Mouse (Mus musculus) spleen, postnatal 36 days (tissue): Measurements from ENCODE around the gene Kel.

ENCODE experiments used
- DNase-seq, 2 experiments: peaks; one replicate each; pipeline ENCODE4 v3.0.0; 2022; ENCODE audit warnings: low spot score in 2 of 2, mixed read lengths in 1 of 2

Kel gene

DNA sequence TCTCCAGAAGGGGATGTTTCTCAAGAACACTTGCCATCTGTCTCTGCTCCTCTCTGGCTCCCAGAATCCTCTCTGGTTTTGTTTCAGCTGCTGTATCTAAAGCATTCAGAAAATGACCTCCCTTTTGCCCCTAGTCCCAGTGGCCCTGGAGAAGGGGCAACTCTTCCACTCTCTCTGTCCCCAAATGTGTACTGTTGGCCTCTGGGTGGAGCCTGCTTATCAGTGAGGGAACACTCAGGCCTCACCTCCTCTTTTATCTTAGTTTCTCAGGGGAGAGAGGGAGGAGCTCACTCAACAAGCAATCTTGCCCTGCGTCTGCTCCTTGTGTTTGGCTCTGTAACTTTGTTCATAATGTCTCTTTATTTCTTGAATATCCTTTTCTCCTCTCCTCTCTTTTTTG, at the start of gene Kel:
TSS of gene Kel (minus strand) at position 217 of the 400 bp plus-strand sequence.
- peak; percentile 59 to 77 for DNase-seq

DNA sequence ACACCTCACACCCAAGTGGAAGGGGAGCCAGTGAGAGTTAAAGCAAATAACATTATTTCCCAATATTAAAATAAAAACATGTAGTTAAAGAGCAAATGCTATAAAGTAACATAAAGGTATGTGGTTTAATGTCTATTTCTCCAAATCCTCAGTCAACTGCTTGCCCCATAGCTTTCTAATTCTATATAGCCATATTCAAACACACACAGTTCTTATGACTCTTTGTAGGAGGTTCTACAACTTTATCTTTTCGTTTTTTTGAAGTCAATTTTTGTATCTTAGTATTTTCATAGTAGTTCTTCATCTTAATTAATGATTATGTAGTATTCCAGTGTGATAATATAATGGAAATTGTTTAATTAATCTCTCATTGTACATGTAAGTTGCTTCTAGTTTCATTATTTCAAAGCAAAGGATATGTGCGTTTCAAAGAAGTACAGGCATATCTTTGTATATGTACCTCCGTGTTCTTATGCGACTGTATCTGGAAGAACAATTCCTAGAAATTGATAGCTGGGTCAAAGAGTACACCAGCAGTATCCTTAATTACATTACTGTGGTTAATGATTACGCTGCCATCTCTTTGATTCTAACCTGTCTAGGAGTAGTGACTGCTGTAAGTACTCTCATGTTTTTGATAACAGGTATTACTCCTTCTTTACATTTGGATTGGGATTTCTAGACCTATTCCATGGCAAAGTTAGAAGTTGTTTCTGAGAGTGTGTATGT, 40.7 kb upstream of the Kel start:
- DNase-seq, result no peak

DNA sequence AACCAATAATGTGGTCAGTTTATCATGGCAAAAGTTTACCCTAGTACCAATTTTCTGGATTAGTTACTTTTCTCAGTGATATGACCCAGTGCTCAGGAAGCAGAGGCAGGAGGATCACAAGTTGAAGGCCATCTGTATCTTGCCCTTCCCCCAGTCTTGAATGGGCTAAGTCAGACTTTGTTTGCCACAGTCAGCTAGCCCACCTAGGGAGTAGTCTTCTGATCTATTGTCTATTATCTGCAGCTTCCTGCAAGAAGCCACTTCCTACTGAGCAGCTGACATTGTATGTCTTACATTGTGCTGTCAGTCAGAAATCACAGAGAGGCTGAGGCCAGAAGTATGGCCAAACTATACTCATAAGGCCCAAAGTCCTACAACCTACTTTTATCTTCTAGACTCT, 37.0 kb upstream of the Kel start:
- no peak for DNase-seq

DNA sequence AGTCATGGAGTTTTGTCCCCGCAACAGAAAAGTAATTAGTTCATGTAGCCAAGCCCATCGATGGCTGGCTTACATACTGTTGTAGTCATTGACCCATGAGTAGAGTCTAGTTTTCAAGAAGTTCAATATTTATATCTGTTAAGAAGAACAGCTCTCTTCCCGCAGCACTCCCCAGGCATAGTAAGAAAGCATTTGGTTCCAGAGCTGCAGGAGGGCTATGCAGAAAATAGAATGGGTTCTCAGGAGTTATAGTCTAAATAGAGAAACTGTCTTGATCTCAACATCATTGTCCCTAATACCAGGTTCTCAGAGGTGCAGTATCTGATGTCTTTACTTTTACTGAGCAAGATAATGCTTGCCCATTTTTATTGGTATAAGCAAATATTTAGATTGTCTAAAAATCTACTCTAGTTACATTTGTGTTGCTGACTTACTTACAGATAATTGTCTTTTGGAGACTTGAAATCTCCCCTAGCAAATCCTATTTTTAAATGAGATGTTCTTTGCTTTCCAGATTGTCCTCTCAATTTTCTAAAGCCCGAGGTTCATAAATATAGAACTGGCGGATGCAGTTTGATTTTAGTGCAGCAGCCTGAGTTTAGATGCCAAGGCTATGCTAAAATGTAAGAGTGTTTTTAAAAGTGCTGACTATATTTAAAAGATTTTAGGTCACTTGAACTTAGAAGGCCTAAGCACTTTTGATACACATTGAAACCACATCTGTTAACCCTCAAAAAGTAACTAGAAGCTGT, 30.8 kb upstream of the Kel start:
- no peak for DNase-seq

DNA sequence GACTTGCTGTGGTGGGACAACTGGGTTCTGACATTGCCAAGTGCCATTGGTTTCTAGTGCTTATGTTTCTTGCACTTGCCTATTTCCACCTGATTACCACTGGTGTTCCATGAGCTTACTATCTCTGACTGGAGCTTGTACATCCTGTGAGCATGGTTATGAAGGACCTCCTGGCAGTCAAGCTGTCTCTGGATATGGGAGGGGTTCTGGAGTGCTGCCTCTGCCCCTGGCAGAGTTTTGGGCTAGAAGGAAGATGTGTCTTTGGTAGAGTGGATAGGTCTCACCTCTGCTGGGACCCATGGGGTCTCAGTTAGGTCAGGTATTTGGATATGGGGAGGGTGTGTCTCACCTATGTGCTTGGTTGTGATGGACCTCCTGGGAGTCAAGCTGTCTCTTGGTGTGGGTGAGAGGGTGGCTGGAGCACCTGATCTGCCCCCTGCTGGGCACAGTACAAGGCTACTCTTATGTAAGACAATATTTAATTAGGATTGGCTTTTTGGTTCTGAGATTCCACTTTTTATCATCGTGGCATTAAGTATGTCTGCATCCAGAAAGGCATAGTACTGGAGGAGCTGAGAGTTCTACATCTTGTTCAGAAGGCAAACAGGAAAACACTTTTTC, 24.0 kb upstream of the Kel start:
- DNase-seq, result no peak

DNA sequence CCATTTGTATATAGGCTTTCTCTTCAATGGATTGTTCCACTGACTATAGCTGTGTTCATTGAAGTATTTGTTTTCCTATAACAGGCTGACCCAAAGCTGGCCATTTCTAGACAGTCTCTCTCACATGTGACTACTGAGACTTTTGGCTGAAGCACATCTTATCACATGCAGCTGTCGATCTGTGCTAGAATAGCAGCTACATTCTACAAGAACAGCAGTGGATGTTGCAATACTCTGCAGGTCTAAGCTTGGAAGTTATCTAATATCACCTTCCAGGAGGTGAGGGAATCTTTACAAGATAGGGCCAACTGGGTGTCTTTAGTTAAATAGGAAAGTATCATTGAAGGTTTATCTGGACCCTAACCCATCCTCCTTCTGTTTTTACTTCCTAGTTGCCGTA, 17.3 kb upstream of the Kel start:
- DNase-seq, result no peak

DNA sequence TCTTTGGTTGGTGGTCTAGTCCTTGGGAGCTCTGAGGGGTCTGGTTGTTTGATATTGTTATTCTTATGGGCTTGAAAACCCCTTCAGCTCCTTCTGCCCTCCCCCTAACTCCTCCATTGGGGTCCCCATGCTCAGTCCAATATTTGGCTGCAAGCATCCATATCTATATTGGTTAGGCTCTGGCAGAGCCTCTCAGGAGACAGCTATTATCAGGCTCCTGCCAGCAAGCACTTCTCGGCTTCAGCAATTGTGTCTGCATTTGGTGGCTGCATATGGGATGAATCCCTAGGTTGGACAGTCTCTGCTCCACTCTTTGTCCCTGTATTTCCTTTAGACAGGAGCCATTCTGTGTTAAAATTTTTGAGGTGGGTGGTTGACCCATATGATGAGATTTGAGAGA, 6.1 kb upstream of the Kel start:
- DNase-seq, result no peak

DNA sequence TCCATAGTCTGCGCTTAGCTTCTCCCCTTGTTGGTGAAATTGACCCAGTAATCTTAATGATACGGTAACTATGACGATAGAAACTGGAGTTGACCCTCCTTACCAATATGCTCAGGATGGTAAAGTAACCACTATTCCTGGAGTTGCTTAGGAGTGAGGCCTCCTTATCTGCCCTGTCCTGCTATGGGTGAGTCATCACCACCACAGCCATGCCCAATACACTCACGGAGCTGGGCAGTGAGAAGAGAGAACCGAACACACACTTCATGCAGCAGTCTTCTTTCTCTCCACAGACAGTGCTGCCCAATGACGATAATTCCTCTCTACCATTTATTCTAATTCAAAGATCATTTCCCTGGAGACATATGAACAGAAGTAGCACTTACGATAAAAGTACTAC, 2.1 kb upstream of the Kel start:
- peak; percentile 33 to 65 for DNase-seq

DNA sequence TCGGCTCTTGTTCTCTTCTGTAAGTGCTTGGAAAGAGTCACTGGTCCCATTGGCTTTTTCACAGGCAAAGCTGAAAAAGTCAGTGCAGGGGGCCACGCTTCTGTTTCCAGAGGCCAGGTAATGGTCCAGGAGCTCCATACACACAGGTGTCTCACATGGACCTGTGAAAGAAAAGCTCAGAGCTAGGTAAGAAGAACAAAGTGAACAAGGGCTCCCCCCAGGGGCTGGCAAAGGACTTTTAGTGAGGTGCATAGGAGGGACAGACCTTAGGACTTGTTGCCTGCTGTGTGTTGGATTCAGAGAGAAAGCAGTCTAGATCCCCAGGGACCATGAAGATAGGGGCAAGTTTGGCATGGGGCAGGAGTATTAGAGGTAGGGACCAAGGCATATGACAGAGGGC, 1.2 kb downstream of the Kel start:
- peak; percentile 32 to 57 for DNase-seq

DNA sequence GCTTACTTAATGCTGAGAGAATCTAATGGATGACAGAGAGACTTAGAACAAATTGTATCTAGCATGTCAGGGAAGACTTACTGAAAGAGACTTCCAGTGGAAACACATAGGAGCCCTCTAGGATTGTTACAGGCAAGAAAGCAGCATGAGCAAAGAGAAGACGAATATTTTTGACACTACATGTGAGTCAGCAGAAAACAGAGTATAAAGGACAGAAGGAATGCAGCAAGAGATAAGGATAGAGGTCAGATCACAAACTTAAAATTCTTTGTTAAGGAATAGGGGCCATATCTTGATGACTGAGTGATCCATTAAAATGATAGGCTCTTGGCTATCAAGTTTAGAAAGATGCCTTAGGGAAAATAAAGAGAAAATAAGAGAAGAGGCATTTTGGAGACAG, 2.9 kb downstream of the Kel start:
- no peak for DNase-seq

DNA sequence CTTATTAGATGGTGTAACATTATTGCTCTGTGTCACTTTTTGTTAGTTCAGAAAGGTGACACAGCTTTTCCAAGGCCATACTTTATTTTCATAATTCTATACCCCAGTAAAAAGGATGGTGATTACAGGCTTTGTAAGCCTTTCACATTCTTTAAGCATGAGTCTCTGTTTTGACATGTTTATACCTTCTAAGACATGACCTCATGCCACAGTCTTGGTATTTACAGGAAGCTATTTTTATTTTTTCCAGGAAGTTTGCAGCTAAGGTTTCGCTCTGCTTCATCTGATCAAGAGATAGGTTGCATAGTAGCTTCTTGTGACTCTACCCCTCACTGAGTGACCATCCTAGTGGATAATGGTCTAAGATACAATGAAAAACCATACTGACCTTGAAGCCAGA, 9.7 kb downstream of the Kel start:
- DNase-seq, result no peak

DNA sequence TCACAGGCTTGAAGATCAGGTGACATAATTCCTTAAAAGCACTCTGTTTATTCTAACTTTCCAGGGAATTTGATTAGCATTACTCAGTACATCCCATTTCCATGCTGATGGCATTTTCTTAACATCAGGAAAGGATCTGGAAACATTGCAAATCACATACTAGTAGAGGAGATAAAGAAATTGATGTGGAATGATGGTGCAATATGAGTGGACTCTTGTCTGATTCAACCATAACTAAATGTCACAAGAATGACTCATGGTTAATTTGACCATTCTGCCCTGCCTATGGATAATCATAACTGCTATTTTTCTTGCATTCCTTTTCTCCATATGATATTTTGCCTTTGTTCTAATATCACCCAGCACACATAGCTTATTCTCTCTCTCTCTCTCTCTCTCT, 11.9 kb downstream of the Kel start:
- DNase-seq, result no peak

DNA sequence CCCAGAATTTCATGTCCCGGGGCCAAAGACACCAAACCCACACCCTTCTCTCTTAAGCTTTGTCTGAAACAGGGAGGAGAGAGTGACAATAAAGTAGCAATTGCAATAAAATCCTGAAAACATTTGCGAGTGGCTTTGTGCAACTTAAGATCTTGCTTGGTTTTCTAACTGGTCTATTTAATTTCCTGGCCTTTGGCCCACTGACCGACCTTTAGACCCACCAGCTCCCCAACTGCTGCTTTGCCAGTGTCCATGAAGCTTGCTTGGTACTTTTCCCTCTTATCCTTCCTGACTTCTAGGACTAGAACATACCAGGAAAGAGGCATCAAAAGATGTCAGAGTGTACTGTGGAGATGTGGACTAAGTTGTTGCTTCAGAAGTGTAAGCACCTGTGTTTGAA, 18.5 kb downstream of the Kel start:
- no peak for DNase-seq

DNA sequence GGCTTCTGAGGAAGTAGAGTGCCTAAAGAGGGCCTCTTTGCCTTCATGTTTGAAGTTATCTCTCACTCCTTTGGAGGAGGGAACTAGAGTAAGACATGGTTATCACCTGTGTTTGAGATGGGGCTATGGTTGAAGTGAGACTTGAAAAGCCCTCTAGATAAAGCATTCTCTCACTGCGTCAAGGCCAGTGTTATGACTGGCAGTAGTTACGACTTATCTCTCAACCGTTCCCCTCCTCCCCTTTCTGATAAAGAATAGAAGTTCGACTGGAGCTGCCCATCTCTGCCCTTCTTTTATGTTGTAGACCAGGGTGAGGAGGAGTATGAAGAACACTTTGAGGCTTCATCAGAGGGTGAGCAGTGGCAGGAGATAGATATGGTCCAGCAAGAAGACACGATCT, 19.2 kb downstream of the Kel start:
- no peak for DNase-seq

DNA sequence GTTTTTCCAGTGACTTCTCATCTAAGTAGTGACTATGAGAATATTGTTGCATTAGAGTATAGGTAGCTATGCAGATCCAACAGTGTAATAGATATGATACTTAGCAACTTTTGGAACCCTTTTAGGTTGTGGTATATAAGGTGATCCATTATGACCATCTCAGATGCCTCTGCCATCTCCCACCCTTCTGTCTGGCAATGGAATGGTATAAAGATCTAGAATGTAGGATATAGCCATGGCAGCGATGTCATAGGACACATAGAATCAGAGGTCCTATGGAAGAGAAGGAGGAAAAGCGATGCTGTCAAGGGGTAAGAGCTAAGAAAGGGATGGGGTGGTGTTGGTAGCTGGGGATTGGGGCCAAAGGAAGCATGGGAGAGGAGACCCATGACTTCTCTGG, 20.0 kb downstream of the Kel start, which contains the start of gene Llcfc1:
TSS of gene Llcfc1 (plus strand) at position 301 of the 400 bp plus-strand sequence.
- DNase-seq, result no peak

DNA sequence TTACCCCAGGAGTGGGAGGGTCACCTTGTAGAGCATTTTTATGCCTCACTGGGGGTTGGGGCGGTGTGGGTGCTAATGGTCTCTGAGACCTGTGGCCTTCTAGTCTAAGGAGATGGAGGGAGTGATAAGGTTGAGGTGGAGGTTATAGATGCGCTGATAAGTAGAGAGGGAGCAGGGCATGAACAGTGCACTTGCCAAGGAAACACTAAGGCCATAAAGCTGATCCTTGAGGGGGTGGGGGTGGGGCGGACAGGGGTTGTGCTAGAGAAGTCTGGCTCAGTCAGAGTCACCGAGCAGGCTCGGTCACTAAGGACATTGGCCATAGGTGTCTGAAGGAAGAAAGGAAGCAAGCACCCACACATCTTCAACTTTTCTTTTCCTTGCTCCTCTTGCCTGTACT, 22.5 kb downstream of the Kel start:
- DNase-seq, result no peak

DNA sequence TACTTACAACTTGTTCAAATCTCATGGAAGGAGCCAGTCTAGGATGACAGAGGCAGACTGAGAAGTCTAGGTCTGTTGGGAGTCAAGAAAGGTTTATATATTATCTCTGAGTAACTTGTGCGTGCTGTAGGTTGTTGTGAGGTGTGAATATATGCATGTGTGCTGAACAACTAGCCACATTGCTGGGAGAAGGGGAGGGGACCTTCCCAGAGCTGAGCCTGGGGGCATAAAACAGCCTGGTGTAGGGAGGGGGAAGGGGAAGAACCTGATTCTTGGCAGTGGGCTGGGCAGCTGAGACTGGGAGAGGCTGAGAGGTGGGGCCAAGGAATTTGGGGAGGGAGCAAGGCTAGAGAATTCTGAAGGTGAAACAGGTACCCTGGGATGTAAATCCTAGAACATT, 23.5 kb downstream of the Kel start, which contains the start of gene Trpv5:
TSS of gene Trpv5 (minus strand) at position 101 of the 400 bp plus-strand sequence.
- DNase-seq, result no peak

DNA sequence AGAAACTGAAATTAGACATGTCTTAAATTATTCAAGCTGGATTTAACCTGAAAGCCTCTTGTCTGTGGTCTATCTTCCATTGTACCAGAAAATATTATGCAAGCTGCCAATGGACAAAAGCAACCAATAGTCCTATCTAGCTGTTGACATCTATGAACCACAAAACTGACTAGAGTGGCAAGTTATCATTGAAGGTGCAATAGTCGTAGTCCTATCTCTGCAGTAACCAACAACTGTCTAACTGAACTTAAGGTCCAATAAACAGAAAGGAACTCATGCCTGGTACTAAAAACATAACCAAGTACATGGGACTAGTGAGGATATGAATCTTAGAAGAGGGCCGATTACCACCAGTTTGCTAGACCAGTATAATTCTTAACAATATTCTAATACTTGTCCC, 27.6 kb downstream of the Kel start:
- DNase-seq, result no peak

DNA sequence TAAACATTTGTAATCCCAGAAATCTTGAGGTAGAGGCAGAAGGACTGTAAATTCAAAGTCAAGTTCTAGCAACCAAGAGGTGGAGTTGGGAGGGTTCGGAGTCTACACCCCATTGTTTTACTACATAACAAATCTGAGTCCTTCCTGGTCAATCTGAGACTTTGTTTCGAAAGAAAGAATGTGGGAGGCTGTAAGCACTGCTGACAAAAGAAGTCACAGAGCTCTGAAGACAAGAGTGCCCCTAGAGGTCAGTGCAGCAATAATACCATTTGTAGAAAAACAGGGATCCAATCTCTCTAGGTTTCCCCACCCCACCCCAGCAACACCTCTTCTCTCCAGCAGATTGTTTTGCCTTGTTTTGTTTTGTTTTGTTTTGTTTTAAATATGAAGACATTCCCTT, 41.8 kb downstream of the Kel start:
- no peak for DNase-seq

DNA sequence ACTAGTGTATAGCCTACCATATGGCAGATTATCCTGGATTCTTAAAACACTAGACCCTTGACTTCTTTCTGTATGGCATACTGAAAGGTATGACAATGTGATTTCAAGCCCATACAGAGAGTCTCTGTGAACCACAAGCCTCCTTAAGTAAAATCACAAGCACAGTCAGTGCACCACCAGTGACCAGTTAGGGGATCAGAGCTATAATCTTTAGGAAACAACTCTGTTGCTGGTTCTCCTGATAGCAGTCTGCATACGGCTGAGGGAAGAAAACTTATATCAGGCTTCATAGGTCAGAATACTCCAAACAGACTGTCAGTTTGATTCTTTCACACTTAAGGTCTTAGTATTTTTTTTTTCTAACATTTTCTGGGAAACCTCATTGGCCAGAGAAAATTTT, 45.7 kb downstream of the Kel start:
- DNase-seq, result no peak

DNA sequence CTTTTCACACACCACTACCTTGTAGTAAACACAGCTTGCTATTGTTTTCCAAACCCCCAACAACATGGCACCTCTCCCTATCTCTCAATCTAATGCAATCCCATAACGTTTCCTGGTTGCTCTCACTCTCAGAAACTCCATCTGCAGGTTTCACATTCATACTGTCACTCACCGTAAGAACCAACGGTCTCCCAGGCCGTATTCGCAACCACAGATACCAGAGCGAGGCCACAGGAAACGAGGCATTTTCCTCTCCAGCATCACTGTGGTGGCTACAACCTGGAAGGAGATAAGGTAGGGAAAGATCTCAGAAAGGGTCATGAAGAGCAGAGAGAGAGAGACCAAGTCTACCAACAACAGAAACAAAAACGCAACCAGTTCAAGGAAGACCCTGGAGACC, 49.5 kb downstream of the Kel start:
- no peak for DNase-seq

DNA sequence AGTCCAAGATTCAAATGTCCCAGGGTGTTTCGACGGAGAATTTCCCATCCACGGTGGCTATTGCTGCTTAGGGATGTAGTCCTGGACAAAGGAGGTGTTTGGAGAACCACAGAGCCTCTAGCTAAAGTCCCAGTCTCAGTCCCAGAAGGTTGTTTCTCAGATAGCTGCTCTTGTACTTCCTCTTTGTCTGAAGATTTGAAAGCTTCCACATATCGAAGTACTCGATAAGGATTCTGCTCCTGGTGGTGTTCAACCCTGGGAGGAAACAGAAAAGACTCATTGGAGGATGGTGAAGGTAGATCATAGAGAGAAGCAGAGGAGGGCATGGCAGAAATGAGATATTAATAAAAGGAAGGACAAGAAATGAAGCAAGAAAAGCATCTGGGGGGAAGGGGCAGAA, 51.0 kb downstream of the Kel start:
- no peak for DNase-seq

DNA sequence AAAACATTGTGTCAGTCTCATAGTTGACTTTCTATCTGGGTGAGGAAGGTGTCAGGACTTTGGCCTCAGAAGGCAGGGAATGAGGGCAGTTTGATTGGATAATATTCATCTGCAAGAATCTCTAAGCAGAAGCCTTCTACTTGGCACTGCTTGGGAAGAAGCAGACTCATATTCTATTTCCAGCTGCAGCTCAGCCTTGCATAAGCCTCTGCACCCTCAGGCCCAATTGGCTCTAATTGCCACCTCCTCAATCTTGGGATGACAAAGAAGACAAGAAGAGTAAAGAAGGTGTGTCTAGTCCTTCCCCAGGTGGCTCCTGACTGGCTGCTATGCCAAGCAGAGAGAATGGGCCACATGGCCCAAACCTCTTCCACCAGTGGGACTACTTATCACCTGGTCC, 57.5 kb downstream of the Kel start:
- DNase-seq, result no peak
